Mouse (Mus musculus): ENCODE measurements around the gene Csnk1g2. TPM values are rescaled to one million over a fixed set of nuclear protein-coding genes. Genes with fewer than 3 reads are reported as not detected.

Gene Csnk1g2
- polyA plus RNA-seq, 1 experiment = 166 TPM

- DNase-seq = no peak
- H3K27ac ChIP-seq (ENCODE audit: insufficient read depth, low read depth, low read length) = peak overlapping the region; percentile 61
- TF ChIP-seq POLR2A (IDR thresholded peaks at IDR 0.05; ENCODE audit: low read depth, low read length) = no peak
- TF ChIP-seq CTCF (conservative IDR thresholded peaks at IDR 0.05; ENCODE audit: insufficient read depth, insufficient read length, low read depth, low read length) = no peak
- H3K4me1 ChIP-seq (ENCODE audit: control insufficient read depth, insufficient read depth, low read length) = peaks cover 30% of the 10 kb centered on the region
- no peaks in the 10 kb centered on the region for H3K36me3 ChIP-seq (ENCODE audit: control insufficient read depth, insufficient read depth, low read length)
- 88% methylated on average over 46 of the region's 51 CpGs for WGBS
- peak overlapping the region; percentile 16; the same call in 1 of the 2 replicates for H3K4me3 ChIP-seq (ENCODE audit: insufficient read depth, low read depth, low read length)
- no peaks in the 10 kb centered on the region for H3K27me3 ChIP-seq (replicated peaks; ENCODE audit: control insufficient read depth, insufficient read depth, low read length)
Measured at GRCm38 (mm10) chr10:80586407-80587304, 36.0 kb upstream of the Csnk1g2 start.

DNA sequence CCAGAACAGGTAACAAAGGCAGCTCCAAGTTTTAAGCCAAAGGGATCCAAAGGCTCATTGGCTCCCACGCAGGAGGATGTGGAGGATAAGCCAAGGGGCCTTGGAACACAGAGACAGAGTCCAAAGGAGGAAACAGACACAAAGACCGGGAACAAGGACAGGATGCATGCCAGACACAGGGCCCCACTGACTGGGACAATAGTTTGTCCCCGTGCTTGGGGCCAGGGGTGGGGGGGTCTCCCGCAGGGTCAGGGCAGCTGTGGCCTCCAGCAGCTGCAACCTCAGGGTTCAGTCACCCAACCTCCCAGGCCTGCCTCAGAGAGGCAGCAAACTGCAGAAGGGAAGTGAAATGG lies 35.4 kb upstream of the Csnk1g2 start:
- H3K27me3 ChIP-seq (replicated peaks; ENCODE audit: control insufficient read depth, insufficient read depth, low read length) = no peaks in the 10 kb centered on the region
- peaks cover 30% of the 10 kb centered on the region for H3K4me1 ChIP-seq (ENCODE audit: control insufficient read depth, insufficient read depth, low read length)
- H3K4me3 ChIP-seq (ENCODE audit: insufficient read depth, low read depth, low read length) = peak overlapping the region; percentile 16; the same call in 1 of the 2 replicates
- DNase-seq = peak; percentile 79
- 30% methylated on average over 4 of the region's 4 CpGs for WGBS
- peak overlapping the region; percentile 61 for H3K27ac ChIP-seq (ENCODE audit: insufficient read depth, low read depth, low read length)
- H3K36me3 ChIP-seq (ENCODE audit: control insufficient read depth, insufficient read depth, low read length) = no peaks in the 10 kb centered on the region
- no peak for TF ChIP-seq CTCF (conservative IDR thresholded peaks at IDR 0.05; ENCODE audit: insufficient read depth, insufficient read length, low read depth, low read length)

- TF ChIP-seq CTCF (conservative IDR thresholded peaks at IDR 0.05; ENCODE audit: insufficient read depth, insufficient read length, low read depth, low read length) = no peak
- no peak for TF ChIP-seq POLR2A (IDR thresholded peaks at IDR 0.05; ENCODE audit: low read depth, low read length)
- H3K4me3 ChIP-seq (ENCODE audit: insufficient read depth, low read depth, low read length) = peak overlapping the region; percentile 96
- no peak for DNase-seq
- 4% methylated on average over 12 of the region's 12 CpGs for whole genome bisulfite sequencing
- H3K36me3 ChIP-seq (ENCODE audit: control insufficient read depth, insufficient read depth, low read length) = no peaks in the 10 kb centered on the region
- peak overlapping the region; percentile 29; the same call in 1 of the 2 replicates for H3K27ac ChIP-seq (ENCODE audit: insufficient read depth, low read depth, low read length)
- peaks cover 25% of the 10 kb centered on the region for H3K4me1 ChIP-seq (ENCODE audit: control insufficient read depth, insufficient read depth, low read length)
- H3K27me3 ChIP-seq (replicated peaks; ENCODE audit: control insufficient read depth, insufficient read depth, low read length) = no peaks in the 10 kb centered on the region
Measured at GRCm38 (mm10) chr10:80589127-80589878, 33.3 kb upstream of the Csnk1g2 start.

DNA sequence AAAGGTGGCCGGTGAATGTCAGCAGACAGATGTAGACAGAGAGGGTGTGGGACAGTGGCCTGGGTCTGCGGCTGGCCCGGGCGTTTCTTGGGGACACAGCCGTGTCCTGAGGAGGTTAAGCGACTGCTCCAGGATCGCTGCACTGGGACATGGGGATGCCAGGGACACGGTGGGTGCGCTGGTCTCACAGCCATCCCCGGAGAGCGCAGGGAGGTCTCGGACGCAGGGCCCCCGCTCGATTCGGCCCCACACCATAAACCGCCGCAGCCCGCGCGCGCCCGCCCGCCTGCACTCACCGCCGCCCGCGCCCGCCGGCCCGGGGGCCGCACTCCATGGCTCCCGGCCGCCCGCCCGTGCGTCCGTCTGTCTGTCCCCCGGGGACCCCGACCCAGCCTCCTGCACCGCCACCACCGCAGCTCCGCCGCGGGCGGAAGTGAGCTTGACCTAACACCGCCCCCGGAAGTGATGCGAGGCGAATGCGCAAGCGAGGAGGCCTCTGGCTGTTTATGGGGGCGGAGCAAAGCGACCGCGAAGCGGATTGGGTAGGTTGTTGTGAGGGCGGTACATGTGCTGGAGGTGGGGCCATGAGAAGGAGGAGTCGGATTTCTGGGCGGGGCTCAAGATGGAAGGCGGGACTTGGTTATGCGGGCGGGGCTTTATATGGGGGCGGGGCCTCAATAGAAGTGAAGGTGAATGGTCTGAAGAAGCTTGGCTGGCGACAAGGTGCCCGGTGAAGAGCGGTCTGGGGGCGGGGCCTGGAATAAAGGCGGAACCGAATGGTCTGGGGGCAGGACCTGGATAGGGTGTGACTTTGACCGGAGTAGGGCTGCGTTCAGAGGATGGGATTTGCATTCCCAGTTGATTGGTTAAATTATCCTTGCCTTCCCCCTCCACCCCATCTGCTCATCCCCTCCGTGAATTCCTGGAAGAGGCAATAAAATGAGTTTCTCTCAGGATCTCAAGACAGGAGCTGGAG lies 32.5 kb upstream of the Csnk1g2 start, which contains the start of gene Abhd17a:
Gene Abhd17a, minus strand, starts transcription at position 463 of the 976 bp plus-strand sequence.
- WGBS = under 1% methylated on average over 73 of the region's 73 CpGs
- peak within 1 kb of the TSS; percentile 29 for H3K27ac ChIP-seq (ENCODE audit: insufficient read depth, low read depth, low read length)
- TF ChIP-seq CTCF (conservative IDR thresholded peaks at IDR 0.05; ENCODE audit: insufficient read depth, insufficient read length, low read depth, low read length) (no peak), POLR2A (IDR thresholded peaks at IDR 0.05; ENCODE audit: low read depth, low read length) (peak; percentile 48)
- no peaks in the 10 kb centered on the region for H3K36me3 ChIP-seq (ENCODE audit: control insufficient read depth, insufficient read depth, low read length)
- H3K27me3 ChIP-seq (replicated peaks; ENCODE audit: control insufficient read depth, insufficient read depth, low read length) = no peaks in the 10 kb centered on the region
- peak within 1 kb of the TSS; percentile 96 for H3K4me3 ChIP-seq (ENCODE audit: insufficient read depth, low read depth, low read length)
- peak; percentile 99 for DNase-seq
- peaks cover 19% of the 10 kb centered on the region for H3K4me1 ChIP-seq (ENCODE audit: control insufficient read depth, insufficient read depth, low read length)

GRCm38 (mm10) chr10:80596318-80596717 lies 26.3 kb upstream of the Csnk1g2 start:
- WGBS = 62% methylated on average over 4 of the region's 4 CpGs
- no peak for DNase-seq
- TF ChIP-seq CTCF (conservative IDR thresholded peaks at IDR 0.05; ENCODE audit: insufficient read depth, insufficient read length, low read depth, low read length) (no peak), POLR2A (IDR thresholded peaks at IDR 0.05; ENCODE audit: low read depth, low read length) (no peak)
- H3K27me3 ChIP-seq (replicated peaks; ENCODE audit: control insufficient read depth, insufficient read depth, low read length) = no peaks in the 10 kb centered on the region
- no peak overlapping the region for H3K27ac ChIP-seq (ENCODE audit: insufficient read depth, low read depth, low read length)
- H3K4me3 ChIP-seq (ENCODE audit: insufficient read depth, low read depth, low read length) = no peak overlapping the region
- no peaks in the 10 kb centered on the region for H3K36me3 ChIP-seq (ENCODE audit: control insufficient read depth, insufficient read depth, low read length)
- no peaks in the 10 kb centered on the region for H3K4me1 ChIP-seq (ENCODE audit: control insufficient read depth, insufficient read depth, low read length)

DNA sequence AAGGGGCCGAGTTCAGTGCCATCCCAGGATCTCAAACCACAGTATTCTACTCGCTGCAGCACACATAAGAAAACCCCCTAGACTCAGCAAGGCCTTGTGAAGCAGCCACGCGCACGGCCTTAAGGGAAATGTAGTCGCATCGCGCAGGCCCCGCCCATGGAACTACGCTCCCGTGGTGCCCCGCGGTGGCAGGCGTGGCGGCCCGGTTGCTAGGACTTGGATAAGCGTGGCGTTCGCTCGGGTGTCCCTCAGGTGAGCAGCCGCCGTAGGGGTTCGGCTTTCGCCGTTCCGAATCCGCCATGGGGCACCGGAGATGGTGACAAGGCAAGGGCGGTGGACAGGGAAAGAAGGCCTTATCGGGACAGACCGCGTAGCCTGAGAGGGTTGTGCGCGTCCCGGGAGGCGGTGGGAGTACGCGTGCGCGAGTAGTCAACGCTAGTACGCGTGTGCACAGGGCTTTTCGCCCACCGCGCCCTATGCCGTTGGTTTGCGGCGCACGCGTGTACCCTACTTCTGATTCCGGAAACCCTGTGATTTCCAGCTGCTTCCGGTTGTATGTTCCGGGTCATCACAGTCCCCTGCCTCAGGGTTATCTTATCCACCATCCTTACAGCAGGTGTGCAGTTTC lies 19.8 kb upstream of the Csnk1g2 start, which contains the start of the genes Scamp4 and Adat3:
Gene Scamp4, plus strand, starts transcription at position 175 of the 628 bp plus-strand sequence.
Gene Adat3, plus strand, starts transcription at position 183 of the 628 bp plus-strand sequence.
- Histone ChIP-seq H3K27me3 (replicated peaks; ENCODE audit: control insufficient read depth, insufficient read depth, low read length) (no peaks in the 10 kb centered on the region), H3K27ac (ENCODE audit: insufficient read depth, low read depth, low read length) (peak within 1 kb of the TSS; percentile 67), H3K4me1 (ENCODE audit: control insufficient read depth, insufficient read depth, low read length) (peaks cover 8% of the 10 kb centered on the region), H3K36me3 (ENCODE audit: control insufficient read depth, insufficient read depth, low read length) (no peaks in the 10 kb centered on the region), H3K4me3 (ENCODE audit: insufficient read depth, low read depth, low read length) (peak within 1 kb of the TSS; percentile 87)
- DNase-seq = peak; percentile 97
- under 1% methylated on average over 54 of the region's 54 CpGs for WGBS
- TF ChIP-seq POLR2A (IDR thresholded peaks at IDR 0.05; ENCODE audit: low read depth, low read length) = no peak
- TF ChIP-seq CTCF (conservative IDR thresholded peaks at IDR 0.05; ENCODE audit: insufficient read depth, insufficient read length, low read depth, low read length) = no peak

Data from kidney, adult 2 months (tissue).